Mouse (Mus musculus): ENCODE results near the gene Plcb3. TPM values are rescaled to one million over a fixed set of nuclear protein-coding genes. Genes with fewer than 3 reads are reported as not detected.

Plcb3 gene
- polyA plus RNA-seq, 1 experiment from 2014 or later = 11.3 TPM

DNA sequence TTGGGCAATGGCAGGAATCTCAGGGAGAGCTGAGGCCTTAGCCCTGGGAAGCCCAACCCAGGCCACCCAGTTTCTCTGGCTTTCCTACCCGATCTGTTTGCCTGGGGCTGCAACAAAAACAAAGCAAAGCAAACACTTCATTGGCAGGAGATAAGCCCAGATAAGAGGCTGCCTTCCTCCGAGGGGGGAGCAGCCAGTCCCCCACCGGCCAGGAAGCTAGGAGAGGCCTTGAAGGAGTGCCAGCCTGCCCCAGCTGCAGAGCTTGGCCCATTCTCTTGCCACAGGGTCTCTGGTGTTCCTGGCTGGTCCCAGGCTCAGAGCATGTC lies 23.6 kb downstream of the Plcb3 start:
- H3K9me3 ChIP-seq = no peaks in the 10 kb centered on the region
- peak overlapping the region; percentile 90 for H3K4me2 ChIP-seq
- WGBS = 19% methylated on average over 3 of the region's 3 CpGs
- H3K36me3 ChIP-seq (replicated peaks) = no peaks in the 10 kb centered on the region
- H3K4me3 ChIP-seq = peak overlapping the region; percentile 62
- H3K9ac ChIP-seq = peak overlapping the region; percentile 61
- H3K4me1 ChIP-seq = peaks cover 23% of the 10 kb centered on the region
- peak overlapping the region; percentile 94 for H3K27ac ChIP-seq
- ATAC-seq (replicated peaks) = no peak
- no peaks in the 10 kb centered on the region for H3K27me3 ChIP-seq (replicated peaks)

DNA sequence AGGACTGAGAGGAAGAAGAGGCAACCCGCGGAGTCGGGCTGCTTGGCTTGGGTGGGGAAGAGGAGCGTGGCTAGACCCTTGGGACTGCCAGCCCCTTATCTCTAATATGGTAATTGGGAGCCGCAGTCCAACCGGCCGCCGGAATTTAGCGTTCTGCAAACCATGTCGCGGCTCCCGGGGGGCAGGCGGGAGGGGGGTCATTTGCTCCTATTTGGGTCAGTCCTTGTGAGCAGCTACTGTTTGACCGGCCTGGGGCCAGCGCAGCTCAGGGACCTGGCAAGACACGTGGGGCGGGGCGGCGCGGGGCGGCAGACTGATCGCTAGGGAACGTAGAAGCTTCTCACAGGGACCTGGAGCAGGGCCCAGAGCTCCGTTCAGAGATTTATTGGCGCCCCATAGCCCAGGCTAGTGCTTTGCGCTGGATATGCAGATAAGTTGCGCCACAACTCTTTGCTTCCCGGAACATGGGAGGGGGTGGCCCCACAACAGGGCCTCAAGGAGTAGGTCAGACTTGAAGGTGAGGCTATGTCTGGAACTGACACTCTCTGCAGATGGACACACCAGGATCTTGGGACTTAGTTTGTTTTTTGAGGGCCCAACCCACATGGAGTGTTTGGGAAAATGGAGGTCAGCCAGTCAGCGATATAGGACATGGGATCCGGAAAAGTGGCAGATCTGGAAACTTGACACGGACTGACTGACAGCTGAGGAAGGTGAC lies 24.1 kb downstream of the Plcb3 start:
- H3K4me3 ChIP-seq = peak overlapping the region; percentile 62
- H3K9ac ChIP-seq = peak overlapping the region; percentile 61
- H3K4me1 ChIP-seq = peaks cover 23% of the 10 kb centered on the region
- no peaks in the 10 kb centered on the region for H3K36me3 ChIP-seq (replicated peaks)
- ATAC-seq (replicated peaks) = peak; percentile 35
- no peaks in the 10 kb centered on the region for H3K27me3 ChIP-seq (replicated peaks)
- WGBS = 4% methylated on average over 31 of the region's 31 CpGs
- H3K4me2 ChIP-seq = peak overlapping the region; percentile 90
- H3K9me3 ChIP-seq = no peaks in the 10 kb centered on the region
- H3K27ac ChIP-seq = peak overlapping the region; percentile 94

DNA sequence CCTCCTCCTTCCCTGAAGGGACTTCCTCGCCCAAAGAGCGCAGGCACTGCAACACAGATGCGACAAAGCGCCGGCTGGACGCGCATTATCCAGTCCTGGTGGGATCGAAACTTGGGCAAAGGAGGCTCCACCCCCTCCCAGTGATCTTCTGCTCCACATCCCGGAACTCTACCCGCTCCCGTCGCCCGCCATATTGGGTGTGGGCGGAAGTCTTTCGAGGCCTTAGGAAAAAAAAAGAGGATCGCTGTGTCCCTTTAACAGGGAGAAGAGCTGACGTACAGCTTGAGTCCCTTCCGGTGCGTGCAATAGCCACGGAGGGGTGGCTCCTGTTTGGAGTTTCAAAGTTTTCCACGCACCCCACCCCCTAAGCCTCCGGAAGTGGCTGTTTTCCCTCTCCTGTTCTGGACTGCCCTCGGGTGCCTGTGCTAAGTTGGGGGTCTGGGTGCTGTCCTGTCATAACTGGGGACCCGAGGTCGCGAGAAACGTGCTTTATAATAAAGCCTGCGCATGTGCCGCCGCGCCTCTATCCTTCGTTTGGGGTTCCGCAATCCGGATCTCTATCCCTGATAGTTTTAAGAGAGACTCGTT lies 24.8 kb downstream of the Plcb3 start:
- H3K4me2 ChIP-seq = peak overlapping the region; percentile 90
- H3K36me3 ChIP-seq (replicated peaks) = no peaks in the 10 kb centered on the region
- no peaks in the 10 kb centered on the region for H3K27me3 ChIP-seq (replicated peaks)
- peak overlapping the region; percentile 94 for H3K27ac ChIP-seq
- H3K9me3 ChIP-seq = no peaks in the 10 kb centered on the region
- H3K4me1 ChIP-seq = peaks cover 23% of the 10 kb centered on the region
- peak; percentile 86 for ATAC-seq (replicated peaks)
- H3K9ac ChIP-seq = peak overlapping the region; percentile 69
- peak overlapping the region; percentile 62 for H3K4me3 ChIP-seq
- WGBS = under 1% methylated on average over 35 of the region's 35 CpGs

DNA sequence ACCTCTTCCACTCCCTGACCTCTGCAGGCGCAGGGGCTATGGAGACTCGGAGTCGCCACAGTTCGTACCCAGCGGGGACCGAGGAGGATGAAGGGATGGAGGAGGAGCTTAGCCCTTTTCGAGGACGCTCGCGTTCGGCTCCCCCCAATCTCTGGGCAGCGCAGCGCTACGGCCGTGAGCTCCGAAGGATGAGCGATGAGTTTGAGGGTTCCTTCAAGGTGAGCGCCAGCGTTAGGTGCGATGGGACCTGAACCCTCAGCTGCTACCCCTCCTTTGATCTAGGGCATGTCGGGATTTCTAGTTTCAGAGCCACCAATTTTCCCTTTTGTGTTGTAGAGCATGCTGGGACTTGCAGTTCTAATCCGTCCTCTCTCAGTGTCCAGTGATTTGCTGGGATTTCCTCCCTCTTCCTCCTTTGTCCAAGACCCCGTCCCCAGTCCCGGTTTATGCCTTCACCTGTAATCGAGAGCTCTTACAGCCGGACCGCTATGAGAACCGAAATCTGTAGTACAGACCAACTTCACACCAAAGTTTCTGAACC lies 25.6 kb downstream of the Plcb3 start:
- Histone ChIP-seq H3K27me3 (replicated peaks) (no peaks in the 10 kb centered on the region), H3K4me3 (peak overlapping the region; percentile 62), H3K9me3 (no peaks in the 10 kb centered on the region), H3K4me1 (peaks cover 23% of the 10 kb centered on the region), H3K27ac (peak overlapping the region; percentile 94), H3K9ac (peak overlapping the region; percentile 69), H3K4me2 (peak overlapping the region; percentile 90), H3K36me3 (replicated peaks) (0 out of 2 replicates have a peak, but pooled peaks cover 3% of the 10 kb centered on the region)
- ATAC-seq (replicated peaks) = peak; percentile 57
- under 1% methylated on average over 28 of the region's 28 CpGs for WGBS

DNA sequence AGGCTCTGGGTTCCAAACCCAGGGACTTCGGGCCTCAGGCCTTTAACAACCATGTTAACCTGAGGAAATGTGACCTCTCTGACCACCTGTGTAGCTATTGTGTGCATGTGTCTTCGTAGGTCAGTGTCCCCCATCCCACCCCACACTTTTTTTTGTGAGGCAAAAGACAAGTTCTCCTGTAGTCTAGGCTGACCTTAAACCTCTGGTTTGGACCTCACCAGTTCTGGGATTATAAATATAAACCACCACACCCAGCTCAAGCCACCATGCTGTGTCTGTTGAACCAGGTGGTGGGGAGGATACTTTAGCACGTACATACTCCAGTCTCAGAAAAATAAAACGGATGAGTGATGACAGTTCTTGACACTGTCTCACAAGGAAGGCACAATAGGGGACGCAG lies 26.3 kb downstream of the Plcb3 start:
- no peaks in the 10 kb centered on the region for H3K9me3 ChIP-seq
- 51% methylated on average over 5 of the region's 5 CpGs for WGBS
- peak overlapping the region; percentile 90 for H3K4me2 ChIP-seq
- peak overlapping the region; percentile 69 for H3K9ac ChIP-seq
- 0 out of 2 replicates have a peak, but pooled peaks cover 3% of the 10 kb centered on the region for H3K36me3 ChIP-seq (replicated peaks)
- ATAC-seq (replicated peaks) = no peak
- H3K27me3 ChIP-seq (replicated peaks) = no peaks in the 10 kb centered on the region
- H3K4me1 ChIP-seq = peaks cover 23% of the 10 kb centered on the region
- H3K27ac ChIP-seq = peak overlapping the region; percentile 94; the same call in 1 of the 2 replicates
- H3K4me3 ChIP-seq = peak overlapping the region; percentile 62

DNA sequence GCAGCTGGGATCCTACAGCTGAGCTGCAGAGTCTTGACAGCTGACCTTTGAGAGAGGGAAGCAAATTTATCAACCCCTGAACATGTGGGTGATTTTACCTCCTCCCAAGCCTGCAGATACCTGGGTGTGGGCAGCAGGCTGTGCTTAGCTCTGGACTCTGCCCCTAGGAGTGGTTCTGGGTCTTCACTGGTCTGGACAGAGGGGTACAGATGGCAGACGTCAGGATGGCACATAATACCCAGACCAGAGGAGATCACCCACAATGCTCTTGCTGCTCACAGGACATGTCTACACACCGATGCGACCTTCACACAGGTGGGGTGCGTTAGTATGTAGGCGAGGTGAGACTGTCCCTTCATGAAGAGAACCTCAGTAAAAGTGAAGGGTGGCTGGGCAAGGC lies 26.7 kb downstream of the Plcb3 start:
- ATAC-seq (replicated peaks) = no peak
- no peaks in the 10 kb centered on the region for H3K27me3 ChIP-seq (replicated peaks)
- peaks cover 23% of the 10 kb centered on the region for H3K4me1 ChIP-seq
- no peaks in the 10 kb centered on the region for H3K9me3 ChIP-seq
- H3K4me2 ChIP-seq = no peak overlapping the region
- no peak overlapping the region for H3K9ac ChIP-seq
- 89% methylated on average over 5 of the region's 5 CpGs for WGBS
- no peak overlapping the region for H3K27ac ChIP-seq
- 0 out of 2 replicates have a peak, but pooled peaks cover 3% of the 10 kb centered on the region for H3K36me3 ChIP-seq (replicated peaks)
- no peak overlapping the region; the same call in 1 of the 2 replicates for H3K4me3 ChIP-seq

DNA sequence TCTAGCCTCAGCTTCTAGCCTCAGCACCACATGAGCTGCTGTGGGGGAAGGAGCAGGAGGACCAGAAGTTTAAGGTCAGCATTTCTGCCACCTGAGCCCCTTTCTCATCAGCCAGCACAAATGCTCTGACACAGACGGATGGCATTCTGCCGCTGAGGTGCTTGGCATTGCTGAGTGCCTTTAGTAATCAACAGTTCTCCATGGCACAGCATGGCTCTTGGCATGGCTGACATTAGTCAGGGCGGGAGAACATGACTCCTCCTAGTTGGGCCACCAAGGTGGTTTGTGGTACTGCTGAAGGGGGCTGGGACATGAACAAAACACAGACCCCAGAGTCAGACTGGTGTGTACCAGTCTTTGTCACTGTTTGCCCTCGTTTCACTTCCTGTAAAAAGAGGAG lies 28.1 kb downstream of the Plcb3 start:
- Histone ChIP-seq H3K4me1 (peaks cover 26% of the 10 kb centered on the region), H3K9ac (no peak overlapping the region), H3K4me2 (no peak overlapping the region), H3K27me3 (replicated peaks) (no peaks in the 10 kb centered on the region), H3K27ac (no peak overlapping the region), H3K9me3 (no peaks in the 10 kb centered on the region), H3K4me3 (no peak overlapping the region), H3K36me3 (replicated peaks) (0 out of 2 replicates have a peak, but pooled peaks cover 3% of the 10 kb centered on the region)
- 83% methylated on average over 4 of the region's 4 CpGs for WGBS
- no peak for ATAC-seq (replicated peaks)

DNA sequence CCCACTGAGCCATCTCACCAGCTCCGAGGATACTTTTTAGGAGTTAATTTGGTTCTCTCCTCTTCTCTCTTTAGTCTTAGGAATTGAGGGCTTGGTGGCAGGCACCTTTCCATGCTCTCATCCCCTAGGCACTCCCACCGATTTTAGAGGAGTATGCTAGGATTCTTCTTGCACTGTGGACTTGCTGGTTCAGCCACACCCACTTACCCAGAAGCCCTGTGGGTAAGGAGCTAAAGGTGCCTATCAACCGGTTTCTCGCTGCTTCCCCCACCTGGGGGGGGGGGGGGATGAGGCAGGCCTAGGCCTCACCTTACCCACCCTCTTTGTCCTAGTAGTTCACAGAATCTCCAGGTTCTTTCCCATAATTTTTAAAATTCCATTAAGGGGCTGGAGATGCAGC lies 28.5 kb downstream of the Plcb3 start:
- Histone ChIP-seq H3K9me3 (no peaks in the 10 kb centered on the region), H3K27ac (no peak overlapping the region), H3K27me3 (replicated peaks) (no peaks in the 10 kb centered on the region), H3K36me3 (replicated peaks) (0 out of 2 replicates have a peak, but pooled peaks cover 3% of the 10 kb centered on the region), H3K4me3 (no peak overlapping the region), H3K9ac (no peak overlapping the region), H3K4me2 (no peak overlapping the region), H3K4me1 (peaks cover 26% of the 10 kb centered on the region)
- WGBS = 57% methylated on average over 4 of the region's 4 CpGs
- no peak for ATAC-seq (replicated peaks)

DNA sequence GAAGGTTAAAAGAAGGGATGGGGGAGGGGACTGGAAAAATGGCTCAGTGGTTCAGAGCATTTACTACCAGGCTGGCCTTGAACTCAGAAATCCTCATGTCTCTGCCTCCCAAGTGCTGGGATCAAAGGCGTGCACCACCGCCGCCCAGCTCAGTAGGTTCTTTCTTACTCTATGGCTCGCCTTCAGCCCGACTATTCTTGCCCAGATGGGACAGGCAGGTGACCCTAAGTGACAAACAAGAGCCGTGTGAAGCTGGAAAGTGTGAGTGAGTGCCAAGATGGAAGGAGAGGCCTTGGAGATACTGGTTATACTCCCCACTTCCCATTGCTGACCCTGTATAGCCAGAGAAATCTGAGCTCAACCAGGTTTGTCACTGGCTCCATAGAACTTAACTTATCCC lies 32.6 kb downstream of the Plcb3 start:
- no peak overlapping the region for H3K27ac ChIP-seq
- H3K27me3 ChIP-seq (replicated peaks) = no peaks in the 10 kb centered on the region
- H3K36me3 ChIP-seq (replicated peaks) = 0 out of 2 replicates have a peak, but pooled peaks cover 3% of the 10 kb centered on the region
- H3K9ac ChIP-seq = no peak overlapping the region
- no peak for ATAC-seq (replicated peaks)
- no peaks in the 10 kb centered on the region for H3K9me3 ChIP-seq
- H3K4me1 ChIP-seq = peaks cover 34% of the 10 kb centered on the region
- no peak overlapping the region for H3K4me3 ChIP-seq
- no peak overlapping the region for H3K4me2 ChIP-seq
- WGBS = 94% methylated on average over 6 of the region's 6 CpGs

DNA sequence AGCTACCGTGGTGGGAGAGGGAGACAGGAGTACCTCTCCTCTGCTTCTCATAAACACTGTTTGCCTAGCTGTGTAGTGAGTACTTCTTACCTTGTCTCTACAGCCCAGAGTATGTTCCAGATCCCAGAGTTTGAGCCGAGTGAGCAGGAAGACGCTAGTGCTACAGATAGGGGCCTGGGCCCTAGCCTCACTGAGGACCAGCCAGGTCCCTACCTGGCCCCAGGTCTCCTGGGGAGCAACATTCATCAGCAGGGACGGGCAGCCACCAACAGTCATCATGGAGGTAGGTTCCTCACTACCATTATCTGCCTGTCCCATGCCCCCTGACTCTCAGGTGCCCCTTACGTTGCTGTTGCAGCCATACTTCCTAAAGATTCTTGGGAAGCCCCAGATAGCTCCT lies 33.5 kb downstream of the Plcb3 start:
- no peaks in the 10 kb centered on the region for H3K9me3 ChIP-seq
- ATAC-seq (replicated peaks) = peak; percentile 4; the same call in 1 of the 2 replicates
- 0 out of 2 replicates have a peak, but pooled peaks cover 3% of the 10 kb centered on the region for H3K36me3 ChIP-seq (replicated peaks)
- no peaks in the 10 kb centered on the region for H3K27me3 ChIP-seq (replicated peaks)
- peak overlapping the region; percentile 90 for H3K9ac ChIP-seq
- WGBS = 28% methylated on average over 5 of the region's 5 CpGs
- peak overlapping the region; percentile 97 for H3K4me2 ChIP-seq
- H3K27ac ChIP-seq = peak overlapping the region; percentile 95
- H3K4me1 ChIP-seq = peaks cover 39% of the 10 kb centered on the region
- peak overlapping the region; percentile 68 for H3K4me3 ChIP-seq

DNA sequence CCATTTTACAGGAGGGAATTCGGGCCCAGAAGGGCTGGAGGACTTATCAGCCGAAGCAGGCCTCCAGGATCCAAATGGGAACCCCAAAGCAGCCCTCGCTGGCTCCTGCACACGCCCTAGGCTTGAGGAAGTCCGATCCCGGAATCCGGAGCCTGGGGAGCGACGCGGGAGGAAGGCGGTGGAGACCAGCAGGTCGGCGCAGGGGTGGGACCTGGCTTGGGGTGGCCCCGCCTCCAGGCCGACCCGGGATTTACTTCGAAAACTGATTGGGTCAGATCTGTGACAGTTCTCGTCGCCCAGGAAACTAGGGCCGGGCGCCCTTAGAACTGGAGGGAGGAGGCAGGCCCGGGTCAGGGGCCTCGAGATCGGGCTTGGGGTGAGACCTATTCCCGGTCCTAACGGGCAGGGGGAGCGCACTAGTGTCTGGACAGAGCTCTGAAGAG lies 34.0 kb downstream of the Plcb3 start, which contains the start of gene Gpr137:
TSS of gene Gpr137 (minus strand) at position 232 of the 443 bp plus-strand sequence.
- H3K9me3 ChIP-seq = no peaks in the 10 kb centered on the region
- no peaks in the 10 kb centered on the region for H3K27me3 ChIP-seq (replicated peaks)
- peak within 1 kb of the TSS; percentile 68 for H3K4me3 ChIP-seq
- under 1% methylated on average over 27 of the region's 27 CpGs for WGBS
- H3K4me1 ChIP-seq = peaks cover 39% of the 10 kb centered on the region
- peak; percentile 88 for ATAC-seq (replicated peaks)
- H3K9ac ChIP-seq = peak within 1 kb of the TSS; percentile 90
- H3K4me2 ChIP-seq = peak within 1 kb of the TSS; percentile 97
- peak within 1 kb of the TSS; percentile 95 for H3K27ac ChIP-seq
- H3K36me3 ChIP-seq (replicated peaks) = 0 out of 2 replicates have a peak, but pooled peaks cover 3% of the 10 kb centered on the region

Measured in midbrain, embryonic 15.5 days (tissue).